19 mouse cellular contexts compared by ENCODE assay signal in genomic region chr5:124220551-124220950, GRCm38 (mm10). TPM values are rescaled to one million over a fixed set of nuclear protein-coding genes. Genes with fewer than 3 reads are reported as not detected.
DNase-seq lines count a peak whose midpoint lies in the region; ATAC-seq and TF ChIP-seq lines count a peak whose summit lies in the region.
"Had no signal": no experiment of that assay in that cellular context is flagged by ENCODE, and none has a peak within 500 bp of the region (broad histone marks: within the 10 kb centered on the region; RNA-seq: fewer than 3 reads in every experiment).

No protein-coding gene starts in this region.

- no peak overlapping the region for H3K4me2 ChIP-seq in intestine, embryonic 15.5 days (replicated peaks)
- no peak overlapping the region for H3K4me2 ChIP-seq in intestine, postnatal 0 days (replicated peaks; ENCODE audit: low read depth)
- H3K4me2 ChIP-seq in lung, postnatal 0 days (replicated peaks; ENCODE audit: low read depth, low read length): no peak overlapping the region
- H3K4me2 ChIP-seq in stomach, postnatal 0 days (replicated peaks; ENCODE audit: low read depth): no peak overlapping the region
- H3K4me2 ChIP-seq: hindbrain, embryonic 12.5 days; liver, embryonic 15.5 days had no signal

- WGBS in intestine, embryonic 15.5 days: 90% methylated on average over 5 of the region's 5 CpGs
- WGBS in intestine, postnatal 0 days: 83% methylated on average over 5 of the region's 5 CpGs
- 92% methylated on average over 5 of the region's 5 CpGs for WGBS in lung, postnatal 0 days
- 95% methylated on average over 5 of the region's 5 CpGs for WGBS in stomach, postnatal 0 days

- DNase-seq in heart, adult 11 months: peak; percentile 94
- DNase-seq in heart, adult 8-10 months (ENCODE audit: low spot score): no peak
- DNase-seq in lung, postnatal 0 days (ENCODE audit: low spot score): no peak
- DNase-seq in lung, postnatal 25 days (ENCODE audit: low spot score): no peak
- DNase-seq in stomach, postnatal 0 days (ENCODE audit: low spot score): no peak
- no peak for DNase-seq in left cerebral cortex, postnatal 25 days (ENCODE audit: low spot score in 2 of 2)
- DNase-seq: adrenal gland, postnatal 14 days; cerebellum, adult 9-10 months; embryo, embryonic 11 days; forebrain, postnatal 0 days; gastrocnemius, postnatal 10 days; kidney, postnatal 14 days; midbrain, embryonic 14.5 days; thymus, postnatal 36 days had no signal

- 0 out of 2 replicates have a peak overlapping the region, but pooled peaks have one; percentile 40 for H3K27ac ChIP-seq in intestine, embryonic 15.5 days
- H3K27ac ChIP-seq in intestine, postnatal 0 days (ENCODE audit: low read depth, low read length): no peak overlapping the region
- H3K27ac ChIP-seq in lung, postnatal 0 days (ENCODE audit: low read length): peak overlapping the region; percentile 66; the same call in 1 of the 2 replicates
- H3K27ac ChIP-seq in stomach, postnatal 0 days (replicated peaks): peak overlapping the region; percentile 69; the same call in 1 of the 2 replicates
- H3K27ac ChIP-seq: hindbrain, embryonic 12.5 days; liver, embryonic 15.5 days had no signal

- H3K27me3 ChIP-seq in intestine, embryonic 15.5 days (replicated peaks): no peaks in the 10 kb centered on the region
- no peaks in the 10 kb centered on the region for H3K27me3 ChIP-seq in intestine, postnatal 0 days (replicated peaks; ENCODE audit: control insufficient read depth, insufficient read depth, low read length)
- H3K27me3 ChIP-seq in lung, postnatal 0 days (replicated peaks; ENCODE audit: insufficient read depth, low read length): no peaks in the 10 kb centered on the region
- H3K27me3 ChIP-seq in stomach, postnatal 0 days (ENCODE audit: control insufficient read depth, insufficient read depth, low read length): no peaks in the 10 kb centered on the region
- H3K27me3 ChIP-seq: hindbrain, embryonic 12.5 days; liver, embryonic 15.5 days had no signal

- no peak for ATAC-seq in intestine, embryonic 15.5 days
- ATAC-seq in intestine, postnatal 0 days: no peak
- ATAC-seq in lung, postnatal 0 days: no peak
- no peak for ATAC-seq in stomach, postnatal 0 days (ENCODE audit: low FRiP score, low TSS enrichment)

- no peak for TF ChIP-seq EP300 in lung, postnatal 0 days (IDR thresholded peaks at IDR 0.05)
- TF ChIP-seq EP300 in stomach, postnatal 0 days (optimal IDR thresholded peaks at IDR 0.05): no peak

- intact Hi-C loops in left cerebral cortex, postnatal 25 days (cut with DNase I): no loop called here

- H3K9ac ChIP-seq in intestine, embryonic 15.5 days: no peak overlapping the region
- H3K9ac ChIP-seq in intestine, postnatal 0 days (ENCODE audit: low read depth, low read length): no peak overlapping the region
- H3K9ac ChIP-seq in lung, postnatal 0 days (replicated peaks; ENCODE audit: low read depth): no peak overlapping the region
- no peak overlapping the region for H3K9ac ChIP-seq in stomach, postnatal 0 days (ENCODE audit: low read length)
- H3K9ac ChIP-seq: forebrain, postnatal 0 days; hindbrain, embryonic 12.5 days; liver, embryonic 15.5 days had no signal

- peaks cover 13% of the 10 kb centered on the region; the same call in 1 of the 2 replicates for H3K4me1 ChIP-seq in intestine, embryonic 15.5 days (replicated peaks)
- H3K4me1 ChIP-seq in intestine, postnatal 0 days (replicated peaks; ENCODE audit: control insufficient read depth, insufficient read depth, low read length): 0 out of 2 replicates have a peak, but pooled peaks cover 3% of the 10 kb centered on the region
- H3K4me1 ChIP-seq in lung, postnatal 0 days (ENCODE audit: insufficient read depth, low read depth, low read length): peaks cover 37% of the 10 kb centered on the region
- peaks cover 5% of the 10 kb centered on the region; the same call in 1 of the 2 replicates for H3K4me1 ChIP-seq in stomach, postnatal 0 days (replicated peaks; ENCODE audit: control insufficient read depth, insufficient read depth)

- no peaks in the 10 kb centered on the region for H3K9me3 ChIP-seq in intestine, embryonic 15.5 days
- H3K9me3 ChIP-seq in intestine, postnatal 0 days (ENCODE audit: control insufficient read depth): no peaks in the 10 kb centered on the region
- no peaks in the 10 kb centered on the region for H3K9me3 ChIP-seq in lung, postnatal 0 days (ENCODE audit: low read length)
- H3K9me3 ChIP-seq in stomach, postnatal 0 days (ENCODE audit: control insufficient read depth, low read length): no peaks in the 10 kb centered on the region
- H3K9me3 ChIP-seq: hindbrain, embryonic 12.5 days; liver, embryonic 15.5 days had no signal

- no peak overlapping the region for H3K4me3 ChIP-seq in intestine, embryonic 15.5 days (replicated peaks)
- H3K4me3 ChIP-seq in intestine, postnatal 0 days (ENCODE audit: low read depth, low read length): no peak overlapping the region
- H3K4me3 ChIP-seq in lung, postnatal 0 days (ENCODE audit: low read depth, low read length): no peak overlapping the region
- no peak overlapping the region for H3K4me3 ChIP-seq in stomach, postnatal 0 days (ENCODE audit: low read depth, low read length)
- H3K4me3 ChIP-seq: erythroblast, embryonic 14.5 days; hindbrain, embryonic 12.5 days; liver, embryonic 15.5 days had no signal

- no peak for TF ChIP-seq CTCF in intestine, postnatal 0 days (IDR thresholded peaks at IDR 0.05; ENCODE audit: low read depth)
- no peak for TF ChIP-seq CTCF in lung, postnatal 0 days (IDR thresholded peaks at IDR 0.05)
- no peak for TF ChIP-seq CTCF in stomach, postnatal 0 days (IDR thresholded peaks at IDR 0.05; ENCODE audit: low read depth)

- no peaks in the 10 kb centered on the region for H3K36me3 ChIP-seq in intestine, embryonic 15.5 days
- no peaks in the 10 kb centered on the region; the same call in 1 of the 2 replicates for H3K36me3 ChIP-seq in intestine, postnatal 0 days (ENCODE audit: control insufficient read depth, insufficient read depth)
- H3K36me3 ChIP-seq in lung, postnatal 0 days (ENCODE audit: insufficient read depth, low read length): no peaks in the 10 kb centered on the region; the same call in 1 of the 2 replicates
- H3K36me3 ChIP-seq in stomach, postnatal 0 days (ENCODE audit: control insufficient read depth, insufficient read depth, low read length): no peaks in the 10 kb centered on the region
- H3K36me3 ChIP-seq: hindbrain, embryonic 12.5 days; liver, embryonic 15.5 days had no signal

RNA-seq across cellular contexts. Expression of gene Pitpnm2, which starts 29.0 kb away (rescaled TPM):
- 10 to 100 TPM; 39.8 to 52.2 (median 44.5) TPM for total RNA-seq in heart, adult 8-10 months (2022)
- 3.1 and 3.8 TPM in 2 replicates for polyA plus RNA-seq in intestine, embryonic 15.5 days (2015; fragmentation: Nextera tagmentation; extraction: Ambion mirVana)
- 1.5 and 1.9 TPM in 2 replicates for polyA plus RNA-seq in intestine, postnatal 0 days (2015; fragmentation: Nextera tagmentation; extraction: Ambion mirVana)
- 9.2 and 10.5 TPM in 2 replicates for polyA plus RNA-seq in lung, postnatal 0 days (2015; fragmentation: Nextera tagmentation; extraction: Ambion mirVana)
- 1.8 and 2.3 TPM in 2 replicates for polyA plus RNA-seq in stomach, postnatal 0 days (2015; fragmentation: Nextera tagmentation; extraction: Ambion mirVana)
- 100 to 1,000 TPM; 275 to 292 TPM for total RNA-seq in left cerebral cortex, postnatal 25 days (2021)
